Mouse (Mus musculus) lung, postnatal 0 days (tissue): Measurements from ENCODE around the gene Kctd4.

Source experiments
- CTCF ChIP-seq: IDR thresholded peaks from 2 replicates; pipeline ENCODE4 v1.5.1; 2016; ENCODE audit warnings: antibody characterized with exemption, mild to moderate bottlenecking
- EP300 ChIP-seq: IDR thresholded peaks from 2 replicates; pipeline ENCODE4 v1.6.1; 2016; ENCODE audit warnings: antibody characterized with exemption, mild to moderate bottlenecking, control low read depth

- no peak for TF ChIP-seq CTCF
- no peak for TF ChIP-seq EP300
Measured at GRCm38 (mm10) chr14:75989168-75989567, 34.4 kb downstream of the Kctd4 start.
